Mouse (Mus musculus): ENCODE data around the gene Drc1. TPM values are rescaled to one million over a fixed set of nuclear protein-coding genes. Genes with fewer than 3 reads are reported as not detected.

The Drc1 gene
- polyA plus RNA-seq, 1 experiment from 2014 or later = 4.4 TPM

DNA sequence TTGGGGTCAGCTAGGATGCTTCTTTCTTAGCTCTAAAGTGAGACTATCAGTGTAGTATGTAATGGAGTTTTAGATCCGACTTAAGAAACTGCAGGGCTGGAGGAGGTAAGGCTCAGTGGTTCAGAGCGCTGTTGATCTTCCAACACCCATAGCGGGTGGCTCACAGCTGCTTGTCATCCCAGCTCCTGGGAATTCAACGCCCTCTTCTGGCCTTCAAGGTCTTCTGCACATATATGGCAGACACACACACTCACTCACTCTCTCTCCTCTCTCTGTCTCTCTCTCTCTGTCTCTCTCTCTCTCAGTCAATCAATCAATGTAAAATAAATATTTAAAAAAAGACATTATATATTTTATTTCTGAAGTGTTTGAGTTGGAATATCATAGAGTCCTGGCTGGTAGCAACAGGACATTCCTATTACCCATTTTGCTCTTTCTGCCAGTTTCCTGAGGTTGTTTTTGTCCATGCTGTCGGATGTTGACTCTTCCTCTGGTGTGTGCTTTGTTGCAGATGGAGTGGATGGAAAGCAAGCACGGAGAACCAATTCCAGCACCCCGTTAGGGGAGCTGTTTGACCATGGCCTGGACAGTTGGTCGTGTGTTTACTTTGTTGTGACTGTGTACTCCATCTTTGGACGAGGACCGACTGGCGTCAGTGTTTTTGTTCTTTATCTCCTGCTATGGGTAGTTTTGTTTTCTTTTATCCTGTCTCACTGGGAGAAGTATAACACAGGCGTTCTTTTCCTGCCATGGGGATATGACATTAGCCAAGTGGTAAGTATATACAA lies 25.4 kb upstream of the Drc1 start:
- no peak overlapping the region for H3K27ac ChIP-seq
- no peaks in the 10 kb centered on the region for H3K4me1 ChIP-seq (replicated peaks)
- H3K27me3 ChIP-seq = no peaks in the 10 kb centered on the region
- 89% methylated on average over 12 of the region's 12 CpGs for WGBS
- no peak overlapping the region for H3K9ac ChIP-seq
- no peak overlapping the region for H3K4me3 ChIP-seq
- H3K4me2 ChIP-seq = no peak overlapping the region
- peaks cover 70% of the 10 kb centered on the region for H3K36me3 ChIP-seq
- no peak for ATAC-seq (ENCODE audit: low FRiP score)
- H3K9me3 ChIP-seq = no peaks in the 10 kb centered on the region

DNA sequence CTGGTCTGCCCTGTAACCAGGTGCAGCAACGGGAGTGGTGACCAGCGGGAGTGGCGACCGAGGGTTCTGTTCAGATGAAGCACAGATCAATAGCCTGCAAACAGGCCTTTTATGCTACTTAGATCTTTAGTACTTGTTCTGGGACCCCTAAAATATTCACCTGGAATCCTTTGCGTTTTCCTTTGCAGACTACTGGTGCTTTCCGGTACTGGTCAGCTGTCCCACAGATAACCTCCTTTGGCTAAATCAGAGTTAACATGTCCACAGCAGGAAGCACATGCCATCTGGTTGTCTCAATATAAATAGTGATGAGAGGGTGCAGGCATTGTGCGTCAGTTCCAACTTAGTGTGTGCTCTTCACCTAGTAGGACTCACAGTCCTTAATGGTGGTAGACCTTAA lies 22.4 kb upstream of the Drc1 start:
- WGBS = 94% methylated on average over 7 of the region's 7 CpGs
- H3K27ac ChIP-seq = no peak overlapping the region
- ATAC-seq (ENCODE audit: low FRiP score) = no peak
- H3K4me3 ChIP-seq = no peak overlapping the region
- H3K9me3 ChIP-seq = no peaks in the 10 kb centered on the region
- no peaks in the 10 kb centered on the region for H3K4me1 ChIP-seq (replicated peaks)
- H3K9ac ChIP-seq = no peak overlapping the region
- no peak overlapping the region for H3K4me2 ChIP-seq
- no peaks in the 10 kb centered on the region for H3K27me3 ChIP-seq
- peaks cover 64% of the 10 kb centered on the region for H3K36me3 ChIP-seq

DNA sequence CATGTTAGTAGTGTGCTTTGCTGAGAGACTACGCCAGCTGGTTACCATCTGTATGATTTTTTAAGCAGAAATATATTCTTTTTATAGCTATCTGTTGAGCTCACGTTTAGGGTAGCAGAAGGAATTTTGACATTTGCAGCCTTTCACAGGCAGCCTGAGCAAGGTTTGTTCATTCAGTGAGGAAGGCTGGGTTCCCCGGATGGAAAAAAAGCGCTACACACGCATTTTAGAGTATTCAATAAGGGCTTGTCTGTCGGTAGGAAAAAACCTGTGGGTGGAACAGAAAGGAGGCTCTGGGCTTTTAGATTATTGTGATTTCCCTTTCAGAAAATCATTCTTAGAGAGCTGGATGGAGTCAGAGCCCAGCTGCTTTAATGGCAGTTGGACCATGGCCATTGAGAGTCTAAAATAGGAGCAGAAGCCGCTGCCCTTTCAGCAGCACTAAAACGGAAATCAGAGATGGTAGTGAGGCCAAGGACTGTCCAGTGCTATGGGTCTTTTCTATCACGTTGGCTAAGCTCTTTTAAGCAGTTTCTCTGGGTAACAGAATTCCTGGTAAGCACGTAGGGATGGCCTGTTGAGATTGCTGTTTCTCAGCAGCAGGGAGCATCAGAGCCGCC lies 10.5 kb upstream of the Drc1 start:
- ATAC-seq (ENCODE audit: low FRiP score) = no peak
- Histone ChIP-seq H3K9ac (no peak overlapping the region), H3K27me3 (no peaks in the 10 kb centered on the region), H3K4me3 (no peak overlapping the region), H3K4me2 (no peak overlapping the region), H3K9me3 (no peaks in the 10 kb centered on the region), H3K36me3 (peaks cover 26% of the 10 kb centered on the region), H3K4me1 (replicated peaks) (peaks cover 8% of the 10 kb centered on the region), H3K27ac (peak overlapping the region; percentile 35; the same call in 1 of the 2 replicates)
- WGBS = 75% methylated on average over 11 of the region's 11 CpGs

DNA sequence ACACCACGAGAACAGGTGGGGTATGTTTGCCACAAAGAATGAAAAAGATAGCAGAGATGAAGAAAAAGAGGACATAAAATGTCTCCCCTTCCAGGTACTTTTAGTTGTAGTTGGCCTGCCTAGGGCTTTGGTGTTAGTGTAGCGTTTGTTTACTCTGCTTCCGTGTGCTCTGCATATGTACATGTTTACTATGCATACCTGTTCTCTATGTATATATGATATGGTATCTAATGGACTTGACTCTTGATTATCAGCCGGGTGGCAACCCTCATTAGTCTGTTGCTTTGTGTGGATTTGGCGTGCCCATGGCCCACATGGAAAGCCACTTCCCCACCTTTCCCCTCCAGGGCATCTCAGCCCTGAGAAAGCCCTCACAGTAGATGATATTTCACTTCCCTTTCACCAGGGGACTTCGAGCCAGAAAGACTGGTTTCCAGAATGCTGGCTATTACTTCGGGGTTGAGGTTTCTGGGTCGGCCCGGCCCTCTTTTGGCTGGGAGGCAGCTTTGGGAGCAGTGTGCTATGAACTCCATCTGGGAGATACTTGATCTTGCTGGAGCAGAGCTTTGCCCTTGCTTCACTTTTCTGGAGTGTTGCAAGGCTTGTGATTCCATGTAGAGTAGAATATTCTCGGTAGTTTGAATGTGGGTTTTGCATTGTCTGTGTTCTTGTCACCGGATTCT lies 9.4 kb upstream of the Drc1 start:
- Histone ChIP-seq H3K27me3 (no peaks in the 10 kb centered on the region), H3K4me1 (replicated peaks) (peaks cover 8% of the 10 kb centered on the region), H3K4me2 (no peak overlapping the region), H3K9me3 (no peaks in the 10 kb centered on the region), H3K9ac (no peak overlapping the region), H3K27ac (no peak overlapping the region), H3K4me3 (no peak overlapping the region), H3K36me3 (peaks cover 16% of the 10 kb centered on the region)
- WGBS = 94% methylated on average over 11 of the region's 11 CpGs
- ATAC-seq (ENCODE audit: low FRiP score) = no peak

DNA sequence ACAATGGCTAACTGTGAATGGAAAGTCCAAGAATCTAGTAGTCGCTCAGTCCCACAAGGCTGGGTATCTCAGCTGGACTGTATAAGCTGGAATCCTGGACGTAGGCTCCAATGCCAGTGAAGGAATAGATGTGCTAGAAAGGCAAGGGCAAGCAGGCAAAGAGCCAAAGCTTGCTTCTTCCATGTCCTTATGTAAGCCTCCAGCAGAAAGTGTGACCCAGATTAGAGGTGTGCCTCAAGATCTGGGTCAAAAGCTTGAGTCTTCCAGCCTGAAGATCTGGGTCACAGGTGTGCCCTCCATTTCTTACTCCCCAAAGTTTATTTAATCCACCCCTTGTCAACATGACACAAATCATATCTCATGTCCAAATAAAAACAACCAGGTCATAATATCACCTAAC lies 4.8 kb upstream of the Drc1 start:
- Histone ChIP-seq H3K9ac (no peak overlapping the region), H3K4me1 (replicated peaks) (peaks cover 4% of the 10 kb centered on the region; the same call in 1 of the 2 replicates), H3K36me3 (no peaks in the 10 kb centered on the region), H3K27ac (no peak overlapping the region), H3K27me3 (no peaks in the 10 kb centered on the region), H3K4me2 (no peak overlapping the region), H3K4me3 (no peak overlapping the region), H3K9me3 (no peaks in the 10 kb centered on the region)
- 88% methylated on average over 2 of the region's 2 CpGs for WGBS
- no peak for ATAC-seq (ENCODE audit: low FRiP score)

DNA sequence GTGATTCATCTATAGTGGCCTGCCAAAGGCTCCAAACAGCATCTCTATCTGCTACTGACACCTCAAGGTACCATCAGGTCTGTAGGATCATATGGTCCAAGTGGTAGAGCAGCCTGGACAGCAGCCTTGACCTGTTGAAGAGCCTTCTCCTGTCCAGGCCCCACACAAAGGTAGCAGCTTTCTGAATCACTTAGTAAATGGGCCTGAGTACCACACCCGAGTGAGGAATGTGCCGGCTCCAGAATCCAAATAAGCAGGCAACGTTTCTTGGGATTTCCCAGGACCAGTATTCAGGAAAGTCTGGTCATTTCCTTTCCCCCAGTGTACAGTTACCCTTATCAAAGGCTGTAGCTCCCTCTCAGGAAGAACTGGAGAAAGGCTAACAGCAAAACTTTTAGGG lies 2.2 kb upstream of the Drc1 start:
- 79% methylated on average over 3 of the region's 3 CpGs for WGBS
- no peak for ATAC-seq (ENCODE audit: low FRiP score)

DNA sequence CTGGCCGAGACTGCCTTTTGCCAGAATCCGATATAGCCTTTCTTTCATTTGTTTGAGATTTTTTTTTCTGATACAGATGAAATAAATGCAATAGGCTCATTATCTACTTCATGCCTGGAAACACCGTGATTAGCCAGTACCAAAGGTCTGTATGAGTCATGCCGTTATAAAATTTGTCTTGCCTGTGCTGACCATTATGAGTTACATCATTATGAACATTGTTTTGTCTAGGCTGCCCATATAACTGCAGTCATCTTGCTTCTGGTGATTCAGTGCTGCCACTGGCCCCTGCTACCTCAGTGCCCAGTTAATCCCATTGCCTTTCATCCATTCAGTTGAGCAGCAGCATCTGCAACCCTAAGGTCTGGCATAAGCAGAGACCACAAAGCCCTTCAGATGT lies 1.7 kb upstream of the Drc1 start:
- no peak overlapping the region for H3K27ac ChIP-seq
- no peak overlapping the region for H3K4me2 ChIP-seq
- WGBS = 92% methylated on average over 4 of the region's 4 CpGs
- H3K27me3 ChIP-seq = no peaks in the 10 kb centered on the region
- no peaks in the 10 kb centered on the region for H3K9me3 ChIP-seq
- no peak overlapping the region for H3K9ac ChIP-seq
- no peak for ATAC-seq (ENCODE audit: low FRiP score)
- H3K36me3 ChIP-seq = no peaks in the 10 kb centered on the region
- no peak overlapping the region for H3K4me3 ChIP-seq
- H3K4me1 ChIP-seq (replicated peaks) = peaks cover 4% of the 10 kb centered on the region; the same call in 1 of the 2 replicates

More for the DNA sequence above, 2.2 kb upstream of the Drc1 start:
- H3K9ac ChIP-seq = no peak overlapping the region
- no peaks in the 10 kb centered on the region for H3K36me3 ChIP-seq
- no peaks in the 10 kb centered on the region for H3K27me3 ChIP-seq
- H3K4me2 ChIP-seq = no peak overlapping the region
- H3K4me3 ChIP-seq = no peak overlapping the region
- peaks cover 4% of the 10 kb centered on the region; the same call in 1 of the 2 replicates for H3K4me1 ChIP-seq (replicated peaks)
- H3K9me3 ChIP-seq = no peaks in the 10 kb centered on the region
- no peak overlapping the region for H3K27ac ChIP-seq

DNA sequence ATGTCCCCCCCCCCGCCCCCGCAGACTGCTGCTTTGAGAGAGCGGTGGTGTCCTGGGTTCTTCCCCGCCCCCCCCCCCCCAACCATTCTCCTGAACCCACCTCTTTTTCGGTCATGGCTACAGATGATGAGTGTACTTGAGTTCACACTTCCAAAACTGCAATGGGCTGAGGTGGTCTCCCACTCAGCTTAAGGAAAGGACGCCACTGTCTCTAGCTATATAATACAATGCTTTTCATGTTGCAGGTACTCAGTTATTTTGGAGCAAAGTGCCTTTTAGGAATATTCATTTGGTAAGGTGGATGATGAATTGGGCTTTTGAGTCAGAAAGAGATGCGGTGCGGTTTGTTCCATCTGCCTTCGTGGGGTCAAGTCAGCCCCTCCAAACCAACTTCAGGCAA lies 324 bp upstream of the Drc1 start:
- no peak for ATAC-seq (ENCODE audit: low FRiP score)

DNA sequence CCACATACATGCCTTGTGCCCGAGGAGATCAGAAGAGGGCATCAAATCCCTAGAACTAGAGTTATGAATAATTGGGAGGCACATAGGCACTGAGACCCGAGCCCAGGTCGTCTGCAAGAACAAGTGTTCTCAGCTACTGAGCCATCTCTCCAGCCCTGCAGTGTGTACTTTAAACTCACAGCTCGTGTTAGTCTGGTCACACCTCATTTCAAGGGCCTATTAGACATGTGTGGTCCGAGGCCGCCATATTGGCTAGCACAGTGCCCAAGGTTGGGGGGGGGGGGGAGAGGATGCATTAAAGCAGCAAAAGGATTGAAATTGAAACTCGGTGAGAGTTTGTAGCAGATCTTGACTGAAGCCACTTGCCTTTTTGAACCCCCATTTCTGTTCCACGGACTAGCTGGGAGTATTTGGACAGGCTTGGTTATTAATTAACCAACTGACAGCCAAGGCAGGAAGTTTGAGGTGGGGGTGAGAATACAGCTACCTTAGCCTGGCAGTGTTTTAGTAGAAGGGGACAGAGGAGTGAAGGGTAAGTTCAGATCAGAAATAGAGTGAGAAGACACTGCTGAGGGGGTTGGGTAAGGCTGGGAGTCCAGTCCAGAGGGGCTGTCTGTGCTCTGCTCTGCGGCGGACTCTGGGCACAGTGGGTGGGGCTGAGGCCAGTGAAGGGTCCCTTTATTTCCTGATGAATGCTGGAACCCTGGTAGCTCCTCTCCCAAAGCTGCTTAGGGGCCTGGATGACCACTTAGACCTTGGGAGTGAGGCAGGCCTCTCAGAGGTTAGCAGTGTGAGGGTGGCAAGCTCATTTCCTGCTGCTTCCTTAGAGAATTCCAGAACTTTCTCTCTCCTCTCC lies 5.0 kb downstream of the Drc1 start:
- ATAC-seq (ENCODE audit: low FRiP score) = no peak
- H3K27ac ChIP-seq = no peak overlapping the region
- no peak overlapping the region for H3K4me2 ChIP-seq
- 81% methylated on average over 10 of the region's 10 CpGs for WGBS
- H3K9ac ChIP-seq = no peak overlapping the region
- no peaks in the 10 kb centered on the region for H3K36me3 ChIP-seq
- H3K27me3 ChIP-seq = no peaks in the 10 kb centered on the region
- no peaks in the 10 kb centered on the region for H3K4me1 ChIP-seq (replicated peaks)
- no peak overlapping the region for H3K4me3 ChIP-seq
- H3K9me3 ChIP-seq = peaks cover 11% of the 10 kb centered on the region; the same call in 1 of the 2 replicates

More for the DNA sequence above, 324 bp upstream of the Drc1 start:
- Histone ChIP-seq H3K27ac (no peak overlapping the region), H3K9me3 (peaks cover 11% of the 10 kb centered on the region; the same call in 1 of the 2 replicates), H3K4me2 (peak overlapping the region; percentile 65), H3K27me3 (no peaks in the 10 kb centered on the region), H3K9ac (peak overlapping the region; percentile 72), H3K4me1 (replicated peaks) (peaks cover 4% of the 10 kb centered on the region; the same call in 1 of the 2 replicates), H3K36me3 (no peaks in the 10 kb centered on the region), H3K4me3 (peak overlapping the region; percentile 53)
- 43% methylated on average over 9 of the region's 9 CpGs for WGBS

DNA sequence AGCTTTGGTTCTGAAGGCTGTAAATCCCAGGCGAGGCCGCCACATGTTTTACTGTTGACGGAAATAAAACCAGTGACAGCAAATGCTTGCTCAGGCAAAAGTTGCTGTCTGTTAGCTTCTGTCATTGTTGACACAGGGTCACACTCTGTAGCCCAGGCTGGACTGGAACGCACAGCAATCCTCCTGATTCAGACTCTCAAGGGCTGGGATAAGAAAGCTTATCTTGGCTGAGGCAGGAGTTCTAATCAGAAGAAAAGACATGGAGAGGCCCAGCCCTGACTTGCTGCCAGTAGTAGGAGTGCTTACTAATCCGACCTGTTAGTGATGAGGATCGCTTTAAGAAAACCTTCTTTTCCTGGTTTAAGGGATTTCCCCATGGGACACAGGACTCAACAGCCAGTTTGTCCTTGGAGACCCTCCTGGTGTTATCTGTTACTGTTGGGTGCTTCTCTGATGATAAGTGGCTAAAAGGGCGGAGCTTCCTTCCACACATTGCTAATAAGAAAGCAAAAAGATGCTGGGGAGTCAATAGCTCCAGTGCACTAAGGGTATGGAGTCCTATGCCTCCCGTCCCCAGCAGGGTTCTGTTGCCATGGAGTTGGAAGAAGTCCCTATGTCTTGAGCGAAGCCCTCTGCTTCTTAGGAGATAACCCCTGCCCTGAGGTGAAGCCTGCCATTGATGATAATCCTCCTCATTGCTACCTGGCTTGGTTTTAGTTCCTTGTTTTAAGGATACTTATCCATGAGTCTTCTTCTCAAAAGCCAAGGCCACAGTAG lies 6.1 kb downstream of the Drc1 start:
- Histone ChIP-seq H3K4me2 (no peak overlapping the region), H3K9ac (no peak overlapping the region), H3K4me1 (replicated peaks) (no peaks in the 10 kb centered on the region), H3K27ac (no peak overlapping the region), H3K36me3 (no peaks in the 10 kb centered on the region), H3K27me3 (no peaks in the 10 kb centered on the region), H3K4me3 (no peak overlapping the region), H3K9me3 (peaks cover 11% of the 10 kb centered on the region; the same call in 1 of the 2 replicates)
- no peak for ATAC-seq (ENCODE audit: low FRiP score)
- WGBS = 82% methylated on average over 9 of the region's 9 CpGs

DNA sequence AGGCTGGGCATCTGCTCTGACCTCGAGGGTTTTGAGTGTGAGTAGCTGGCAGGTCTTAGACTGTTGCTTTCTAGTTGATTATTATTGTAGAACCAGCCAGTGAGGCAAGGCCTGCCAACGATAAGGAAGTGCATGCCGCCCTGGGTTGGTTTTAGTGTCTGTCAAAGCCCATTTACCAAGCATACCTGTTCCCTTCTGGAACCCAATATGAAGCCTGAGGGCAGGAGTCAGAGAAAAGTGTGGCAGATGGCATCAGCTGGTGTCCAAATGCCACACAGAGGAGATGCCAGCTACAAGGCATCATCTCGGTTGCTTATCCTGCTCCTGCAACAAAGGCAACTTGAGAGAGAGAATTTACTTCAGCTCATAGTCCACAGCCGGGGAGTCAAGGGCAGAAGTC lies 59.6 kb downstream of the Drc1 start:
- Histone ChIP-seq H3K27ac (no peak overlapping the region), H3K27me3 (peaks cover 15% of the 10 kb centered on the region), H3K9me3 (no peaks in the 10 kb centered on the region), H3K4me3 (no peak overlapping the region), H3K36me3 (no peaks in the 10 kb centered on the region), H3K4me2 (no peak overlapping the region), H3K9ac (no peak overlapping the region), H3K4me1 (replicated peaks) (peaks cover 8% of the 10 kb centered on the region)
- WGBS = 77% methylated on average over 5 of the region's 5 CpGs
- no peak for ATAC-seq (ENCODE audit: low FRiP score)
